Mouse (Mus musculus) 3134 (cell line): Measurements from ENCODE around the gene Tmem51.

Experiments used
- DNase-seq: peaks from one replicate; pipeline ENCODE4 v3.0.0-alpha.2; 2011; ENCODE audit warnings: low spot score; ENCODE audit not compliant: insufficient read length; ENCODE audit errors: extremely low read depth

The Tmem51 gene

GRCm38 (mm10) chr4:142084131-142084899, at the start of gene Tmem51:
Gene Tmem51, minus strand, starts transcription at chr4:142084304.
- no peak for DNase-seq

- no peak for DNase-seq
Measured at GRCm38 (mm10) chr4:142130162-142130561, 46.1 kb upstream of the Tmem51 start.

- no peak for DNase-seq
Measured at GRCm38 (mm10) chr4:142127275-142127788, 43.2 kb upstream of the Tmem51 start.

- DNase-seq = no peak
Measured at GRCm38 (mm10) chr4:142126641-142127274, 42.7 kb upstream of the Tmem51 start.

- no peak for DNase-seq
Measured at GRCm38 (mm10) chr4:142121164-142121563, 37.1 kb upstream of the Tmem51 start.

GRCm38 (mm10) chr4:142118522-142118921, 34.4 kb upstream of the Tmem51 start:
- no peak for DNase-seq

GRCm38 (mm10) chr4:142117993-142118392, 33.9 kb upstream of the Tmem51 start:
- no peak for DNase-seq

- no peak for DNase-seq
Measured at GRCm38 (mm10) chr4:142113306-142113705, 29.2 kb upstream of the Tmem51 start.

GRCm38 (mm10) chr4:142103081-142103671, 19.1 kb upstream of the Tmem51 start:
- no peak for DNase-seq

- DNase-seq = no peak
Measured at GRCm38 (mm10) chr4:142098303-142098702, 14.2 kb upstream of the Tmem51 start.

GRCm38 (mm10) chr4:142097871-142098270, 13.8 kb upstream of the Tmem51 start:
- peak; percentile 67 for DNase-seq

GRCm38 (mm10) chr4:142095513-142096241, 11.6 kb upstream of the Tmem51 start:
- peak; percentile 75 for DNase-seq

GRCm38 (mm10) chr4:142094386-142094785, 10.3 kb upstream of the Tmem51 start:
- no peak for DNase-seq

- no peak for DNase-seq
Measured at GRCm38 (mm10) chr4:142091100-142091499, 7.0 kb upstream of the Tmem51 start.

- DNase-seq = no peak
Measured at GRCm38 (mm10) chr4:142089966-142090365, 5.9 kb upstream of the Tmem51 start.

- no peak for DNase-seq
Measured at GRCm38 (mm10) chr4:142088836-142089235, 4.7 kb upstream of the Tmem51 start.

GRCm38 (mm10) chr4:142088409-142088808, 4.3 kb upstream of the Tmem51 start:
- no peak for DNase-seq

- no peak for DNase-seq
Measured at GRCm38 (mm10) chr4:142084936-142085563, 946 bp upstream of the Tmem51 start.

GRCm38 (mm10) chr4:142083762-142084130, 358 bp downstream of the Tmem51 start:
- DNase-seq = no peak

GRCm38 (mm10) chr4:142083193-142083592, 911 bp downstream of the Tmem51 start:
- DNase-seq = no peak
